ENCODE assay signal across 11 mouse cellular contexts in genomic region chr13:107961972-107962371, GRCm38 (mm10).
A peak's percentile ranks its signal among the peaks of the same experiment; 100 is the strongest.
DNase-seq lines count a peak whose midpoint lies in the region; ATAC-seq and TF ChIP-seq lines count a peak whose summit lies in the region.
"Had no signal": no experiment of that assay in that cellular context is flagged by ENCODE, and none has a peak within 500 bp of the region (broad histone marks: within the 10 kb centered on the region; RNA-seq: fewer than 3 reads in every experiment).

No protein-coding gene starts in this region.

- no peaks in the 10 kb centered on the region; the same call in 1 of the 2 replicates for H3K4me1 ChIP-seq in lung, adult 2 months (ENCODE audit: control insufficient read depth, insufficient read depth, low read length)
- H3K4me1 ChIP-seq in intestine, embryonic 14.5 days (replicated peaks; ENCODE audit: control insufficient read depth, insufficient read depth, low read length), result peaks cover 16% of the 10 kb centered on the region
- H3K4me1 ChIP-seq in kidney, embryonic 14.5 days (ENCODE audit: control insufficient read depth, insufficient read depth, low read length), result peaks cover 28% of the 10 kb centered on the region

- 59% methylated on average over 4 of the region's 4 CpGs for WGBS in lung, adult 2 months
- 59% methylated on average over 4 of the region's 4 CpGs for WGBS in intestine, embryonic 14.5 days
- 58% methylated on average over 4 of the region's 4 CpGs for WGBS in kidney, embryonic 14.5 days

- H3K36me3 ChIP-seq in intestine, embryonic 14.5 days (ENCODE audit: control insufficient read depth, insufficient read depth, low read length), result no peaks in the 10 kb centered on the region
- no peaks in the 10 kb centered on the region for H3K36me3 ChIP-seq in kidney, embryonic 14.5 days (ENCODE audit: control insufficient read depth, insufficient read depth, low read length)
- H3K36me3 ChIP-seq: heart, embryonic 10.5 days had no signal

- peak; percentile 82 for ATAC-seq in intestine, embryonic 14.5 days (replicated peaks; ENCODE audit: low FRiP score, low TSS enrichment, low read depth)
- ATAC-seq in kidney, embryonic 14.5 days (ENCODE audit: low FRiP score, low TSS enrichment), result 0 out of 2 replicates have a peak, but pooled peaks have one; percentile 14
- ATAC-seq: inflammation-experienced regulatory T-cells, adult 6 months had no signal

- TF ChIP-seq POLR2A in lung, adult 2 months (IDR thresholded peaks at IDR 0.05; ENCODE audit: borderline replicate concordance, extremely low read depth, low read depth, low read length), result no peak

- DNase-seq in lung, adult 18-20 months, result peak; percentile 50 to 74
- DNase-seq in lung, adult 2 months, result no peak
- DNase-seq in intestine, embryonic 14.5 days (ENCODE audit: low spot score), result no peak
- peak; percentile 32 for DNase-seq in lung, postnatal 14 days
- no peak for DNase-seq in c-Kit-positive CD71-positive TER-119-positive erythroid progenitor cells, embryonic 14.5 days (ENCODE audit: low spot score)
- no peak for DNase-seq in gastrocnemius, postnatal 36 days
- DNase-seq in spleen, postnatal 14 days (ENCODE audit: low spot score in 2 of 2), result no peak

- intact Hi-C loops in gastrocnemius, postnatal 36 days (cut with DNase I), result no loop called here

- no peak for TF ChIP-seq CTCF in lung, adult 2 months (IDR thresholded peaks at IDR 0.05; ENCODE audit: insufficient read depth, low read length)

- no peaks in the 10 kb centered on the region for H3K9me3 ChIP-seq in intestine, embryonic 14.5 days (ENCODE audit: control insufficient read depth, low read length)
- no peaks in the 10 kb centered on the region for H3K9me3 ChIP-seq in kidney, embryonic 14.5 days (ENCODE audit: control insufficient read depth, low read length)
- H3K9me3 ChIP-seq: heart, embryonic 10.5 days had no signal

- H3K27me3 ChIP-seq in intestine, embryonic 14.5 days (replicated peaks; ENCODE audit: control insufficient read depth, insufficient read depth, low read length), result no peaks in the 10 kb centered on the region
- H3K27me3 ChIP-seq in kidney, embryonic 14.5 days (ENCODE audit: control insufficient read depth, insufficient read depth, low read length), result no peaks in the 10 kb centered on the region

- H3K4me3 ChIP-seq in lung, adult 2 months (replicated peaks; ENCODE audit: extremely low read depth, low read depth, low read length), result no peak overlapping the region
- H3K4me3 ChIP-seq in intestine, embryonic 14.5 days (ENCODE audit: low read depth, low read length), result no peak overlapping the region
- no peak overlapping the region for H3K4me3 ChIP-seq in kidney, embryonic 14.5 days (ENCODE audit: low read length)
- H3K4me3 ChIP-seq: heart, embryonic 10.5 days had no signal

- H3K9ac ChIP-seq in intestine, embryonic 14.5 days (ENCODE audit: low read length), result no peak overlapping the region
- no peak overlapping the region for H3K9ac ChIP-seq in kidney, embryonic 14.5 days (ENCODE audit: low read depth, low read length)
- H3K9ac ChIP-seq: liver, embryonic 14.5 days had no signal

- no peak overlapping the region for H3K4me2 ChIP-seq in intestine, embryonic 14.5 days (ENCODE audit: low read length)
- H3K4me2 ChIP-seq in kidney, embryonic 14.5 days (replicated peaks; ENCODE audit: low read depth, low read length), result no peak overlapping the region

- peak overlapping the region; percentile 69 for H3K27ac ChIP-seq in intestine, embryonic 14.5 days (ENCODE audit: low read depth)
- no peak overlapping the region for H3K27ac ChIP-seq in kidney, embryonic 14.5 days (ENCODE audit: low read depth, low read length)
- H3K27ac ChIP-seq: heart, embryonic 10.5 days; liver, embryonic 14.5 days had no signal

Comparison
In these comparisons a context has a peak if more than half of its experiments do, and no peak if none do; other contexts are left out.
1. DNase-seq: peak in lung, adult 18-20 months (2 of 2) and lung, postnatal 14 days (single experiment); none in lung, adult 2 months (single experiment), intestine, embryonic 14.5 days (single experiment), c-Kit-positive CD71-positive TER-119-positive erythroid progenitor cells, embryonic 14.5 days (single experiment), gastrocnemius, postnatal 36 days (0 of 2) and spleen, postnatal 14 days (0 of 2).